Mouse (Mus musculus): ENCODE measurements around the gene Rgl1.
A peak's percentile ranks its signal among the peaks of the same experiment; 100 is the strongest.

GRCm38 (mm10) chr1:152809541-152810252 is 43.5 kb upstream of the Rgl1 start:
- TF ChIP-seq CTCF (IDR thresholded peaks at IDR 0.05; ENCODE audit: low read depth, low read length) (no peak), EP300 (IDR thresholded peaks at IDR 0.05; ENCODE audit: insufficient read depth, low read depth, low read length) (peak; percentile 85)
